Mouse (Mus musculus) embryonic facial prominence, embryonic 11.5 days (tissue): ENCODE measurements around the gene Fibcd1. TPM values are rescaled to one million over a fixed set of nuclear protein-coding genes. Genes with fewer than 3 reads are reported as not detected.
A peak's percentile ranks its signal among the peaks of the same experiment; 100 is the strongest.

ENCODE experiments used
- ATAC-seq: fragments of 200-750 bp; cut with Nextera tagmentation; replicated peaks from 2 replicates; pipeline ENCODE4 v1.8.0; 2017; ENCODE audit warnings: low read depth; ENCODE audit not compliant: insufficient number of reproducible peaks, low FRiP score, low TSS enrichment
- DNase-seq: peaks from one replicate; pipeline ENCODE4 v3.0.0-alpha.2; 2015; ENCODE audit warnings: low spot score
- H3K27ac ChIP-seq: fragments of 300-500 bp; sonication (generic); replicated peaks from 2 replicates; pipeline ENCODE4 v1.5.1; 2014; ENCODE audit warnings: mild to moderate bottlenecking, low read depth, low read length, control low read depth
- H3K27me3 ChIP-seq: fragments of 300-500 bp; sonication (generic); 2 replicates; pipeline ENCODE4 v1.6.1; 2014; ENCODE audit warnings: mild to moderate bottlenecking, low read length, moderate library complexity, mixed read lengths; ENCODE audit not compliant: control insufficient read depth, insufficient read depth
- H3K36me3 ChIP-seq: fragments of 300-500 bp; sonication (generic); replicated peaks from 2 replicates; pipeline ENCODE4 v1.6.1; 2014; ENCODE audit warnings: low read depth, mild to moderate bottlenecking, low read length, moderate library complexity, mixed read lengths; ENCODE audit not compliant: control insufficient read depth, insufficient read depth
- H3K4me1 ChIP-seq: fragments of 300-500 bp; sonication (generic); 2 replicates; pipeline ENCODE4 v1.6.1; 2014; ENCODE audit warnings: low read length, mixed read lengths; ENCODE audit not compliant: control insufficient read depth, insufficient read depth
- H3K4me2 ChIP-seq: fragments of 300-500 bp; sonication (generic); 2 replicates; pipeline ENCODE4 v1.6.1; 2014; ENCODE audit warnings: low read depth, mild to moderate bottlenecking, control low read depth, low read length, moderate library complexity
- H3K4me3 ChIP-seq: fragments of 300-500 bp; sonication (generic); 2 replicates; pipeline ENCODE4 v1.5.1; 2014; ENCODE audit warnings: low read depth, low read length, control low read depth
- H3K9ac ChIP-seq: fragments of 300-500 bp; sonication (generic); replicated peaks from 2 replicates; pipeline ENCODE4 v1.6.1; 2014; ENCODE audit warnings: mild to moderate bottlenecking, control low read depth, low read length
- H3K9me3 ChIP-seq: fragments of 300-500 bp; sonication (generic); replicated peaks from 2 replicates; pipeline ENCODE4 v1.6.1; 2016; ENCODE audit warnings: mild to moderate bottlenecking, low read length, inconsistent platforms, mixed read lengths; ENCODE audit not compliant: control insufficient read depth
- WGBS: fragments of 180-500 bp; shearing (Covaris S2); extraction: QIAGEN DNeasy Blood & Tissue Kit; methylation state at CpG from one replicate; pipeline ENCODE4 v1.1.7; 2014; 5-methylcytosine and 5-hydroxymethylcytosine counted together
- polyA plus RNA-seq: library from polyadenylated mRNA; unstranded; fragments of >200 nt; fragmentation: Nextera tagmentation; extraction: Ambion mirVana; gene quantifications from 2 replicates; pipeline ENCODE4 v1.2.1, GENCODE M21; 2014

The Fibcd1 gene
- polyA plus RNA-seq, 1 experiment from 2014 or later, result 0.11 TPM

- Histone ChIP-seq H3K27me3 (no peaks in the 10 kb centered on the region), H3K4me3 (no peak overlapping the region), H3K4me1 (no peaks in the 10 kb centered on the region), H3K4me2 (no peak overlapping the region), H3K27ac (no peak overlapping the region), H3K36me3 (no peaks in the 10 kb centered on the region), H3K9ac (no peak overlapping the region), H3K9me3 (no peaks in the 10 kb centered on the region)
- ATAC-seq (peak; percentile 42; the same call in 1 of the 2 replicates), DNase-seq (no peak)
- WGBS, result 70% methylated on average over 10 of the region's 10 CpGs
These were observed 9.7 kb downstream of the Fibcd1 start for GRCm38 (mm10) chr2:31836091-31836490.

GRCm38 (mm10) chr2:31828311-31828825, 17.4 kb downstream of the Fibcd1 start:
- Histone ChIP-seq H3K27me3 (peaks cover under 1% of the 10 kb centered on the region), H3K27ac (no peak overlapping the region), H3K4me2 (no peak overlapping the region), H3K4me1 (no peaks in the 10 kb centered on the region; the same call in 1 of the 2 replicates), H3K9ac (no peak overlapping the region), H3K36me3 (no peaks in the 10 kb centered on the region), H3K4me3 (no peak overlapping the region), H3K9me3 (no peaks in the 10 kb centered on the region)
- ATAC-seq, result no peak
- WGBS, result 16% methylated on average over 4 of the region's 4 CpGs
- DNase-seq, result no peak

- Histone ChIP-seq H3K4me1 (peaks cover 5% of the 10 kb centered on the region), H3K4me3 (no peak overlapping the region), H3K9me3 (no peaks in the 10 kb centered on the region), H3K27me3 (peaks cover 4% of the 10 kb centered on the region), H3K27ac (no peak overlapping the region), H3K36me3 (no peaks in the 10 kb centered on the region), H3K4me2 (no peak overlapping the region), H3K9ac (no peak overlapping the region)
- ATAC-seq, result no peak
- DNase-seq, result no peak
- WGBS, result 66% methylated on average over 7 of the region's 7 CpGs
These were observed 17.9 kb downstream of the Fibcd1 start for GRCm38 (mm10) chr2:31827877-31828276.

- H3K4me1 ChIP-seq, result peaks cover 10% of the 10 kb centered on the region
- H3K4me2 ChIP-seq, result no peak overlapping the region
- H3K36me3 ChIP-seq, result no peaks in the 10 kb centered on the region
- no peak overlapping the region for H3K4me3 ChIP-seq
- H3K9ac ChIP-seq, result no peak overlapping the region
- H3K9me3 ChIP-seq, result no peaks in the 10 kb centered on the region
- H3K27me3 ChIP-seq, result peaks cover 7% of the 10 kb centered on the region
- WGBS, result 87% methylated on average over 14 of the region's 14 CpGs
- DNase-seq (no peak), ATAC-seq (no peak)
- H3K27ac ChIP-seq, result no peak overlapping the region
These were observed 19.4 kb downstream of the Fibcd1 start for GRCm38 (mm10) chr2:31826094-31827085.

- ATAC-seq, result no peak
- no peak overlapping the region for H3K9ac ChIP-seq
- no peak for DNase-seq
These were observed 20.3 kb downstream of the Fibcd1 start for GRCm38 (mm10) chr2:31825469-31825911.

GRCm38 (mm10) chr2:31823933-31824730, 21.7 kb downstream of the Fibcd1 start:
- Histone ChIP-seq H3K9ac (no peak overlapping the region), H3K4me1 (peaks cover 10% of the 10 kb centered on the region), H3K36me3 (no peaks in the 10 kb centered on the region), H3K27ac (no peak overlapping the region), H3K9me3 (no peaks in the 10 kb centered on the region), H3K27me3 (peaks cover 7% of the 10 kb centered on the region), H3K4me2 (no peak overlapping the region), H3K4me3 (no peak overlapping the region)
- ATAC-seq (no peak), DNase-seq (peak; percentile 33)
- WGBS, result 77% methylated on average over 12 of the region's 15 CpGs

More at GRCm38 (mm10) chr2:31825469-31825911, 20.3 kb downstream of the Fibcd1 start:
- Histone ChIP-seq H3K4me3 (no peak overlapping the region), H3K9me3 (no peaks in the 10 kb centered on the region), H3K36me3 (no peaks in the 10 kb centered on the region), H3K27ac (no peak overlapping the region), H3K27me3 (peaks cover 7% of the 10 kb centered on the region), H3K4me2 (no peak overlapping the region), H3K4me1 (peaks cover 10% of the 10 kb centered on the region)
- 82% methylated on average over 16 of the region's 16 CpGs for WGBS

- Histone ChIP-seq H3K27ac (no peak overlapping the region), H3K27me3 (peaks cover 7% of the 10 kb centered on the region), H3K4me1 (peaks cover 10% of the 10 kb centered on the region), H3K4me2 (peak overlapping the region; percentile 36), H3K4me3 (no peak overlapping the region), H3K36me3 (no peaks in the 10 kb centered on the region), H3K9ac (peak overlapping the region; percentile 25; the same call in 1 of the 2 replicates), H3K9me3 (no peaks in the 10 kb centered on the region)
- 17% methylated on average over 39 of the region's 39 CpGs for WGBS
- DNase-seq, result peak; percentile 32
- ATAC-seq, result peak; percentile 55; the same call in 1 of the 2 replicates
These were observed 23.1 kb downstream of the Fibcd1 start for GRCm38 (mm10) chr2:31822524-31823371.
